Mouse (Mus musculus) hindbrain, embryonic 15.5 days (tissue): ENCODE measurements around the gene Qprt. TPM values are rescaled to one million over a fixed set of nuclear protein-coding genes. Genes with fewer than 3 reads are reported as not detected.

Source experiments
- ATAC-seq: fragments of 200-750 bp; cut with Nextera tagmentation; 2 replicates; pipeline ENCODE4 v1.8.0; 2017; ENCODE audit warnings: low read depth, moderate number of reproducible peaks, moderate TSS enrichment; ENCODE audit not compliant: low FRiP score
- H3K27ac ChIP-seq: fragments of 300-500 bp; sonication (generic); replicated peaks from 2 replicates; pipeline ENCODE4 v1.5.1; 2015; ENCODE audit warnings: mild to moderate bottlenecking, inconsistent platforms
- H3K27me3 ChIP-seq: fragments of 300-500 bp; sonication (generic); 2 replicates; pipeline ENCODE4 v1.6.1; 2015; ENCODE audit warnings: control low read depth, inconsistent platforms
- H3K36me3 ChIP-seq: fragments of 300-500 bp; sonication (generic); 2 replicates; pipeline ENCODE4 v1.6.1; 2015; ENCODE audit warnings: control low read depth, inconsistent platforms
- H3K4me1 ChIP-seq: fragments of 300-500 bp; sonication (generic); replicated peaks from 2 replicates; pipeline ENCODE4 v1.6.1; 2015; ENCODE audit warnings: control low read depth, inconsistent platforms
- H3K4me2 ChIP-seq: fragments of 300-500 bp; sonication (generic); 2 replicates; pipeline ENCODE4 v1.6.1; 2015; ENCODE audit warnings: moderate library complexity, mild to moderate bottlenecking, inconsistent platforms
- H3K4me3 ChIP-seq: fragments of 300-500 bp; sonication (generic); 2 replicates; pipeline ENCODE4 v1.5.1; 2015; ENCODE audit warnings: mild to moderate bottlenecking, inconsistent platforms
- H3K9ac ChIP-seq: fragments of 300-500 bp; sonication (generic); 2 replicates; pipeline ENCODE4 v1.6.1; 2015; ENCODE audit warnings: inconsistent platforms
- H3K9me3 ChIP-seq: fragments of 300-500 bp; sonication (generic); 2 replicates; pipeline ENCODE4 v1.6.1; 2016; ENCODE audit warnings: control low read depth, inconsistent platforms
- WGBS: fragments of 180-500 bp; shearing (Covaris S2); methylation state at CpG from one replicate; pipeline ENCODE4 v1.1.7; 2015; 5-methylcytosine and 5-hydroxymethylcytosine counted together
- polyA plus RNA-seq: library from polyadenylated mRNA; unstranded; fragments of >200 nt; fragmentation: Nextera tagmentation; extraction: Ambion mirVana; gene quantifications from 2 replicates; pipeline ENCODE4 v1.2.1, GENCODE M21; 2015

Gene Qprt
- polyA plus RNA-seq, 1 experiment from 2014 or later: 0.70 TPM

- no peaks in the 10 kb centered on the region for H3K27me3 ChIP-seq
- no peaks in the 10 kb centered on the region for H3K9me3 ChIP-seq
- no peak overlapping the region for H3K27ac ChIP-seq
- no peak overlapping the region for H3K4me3 ChIP-seq
- H3K4me1 ChIP-seq: no peaks in the 10 kb centered on the region
- H3K36me3 ChIP-seq: no peaks in the 10 kb centered on the region
- H3K4me2 ChIP-seq: no peak overlapping the region
- H3K9ac ChIP-seq: no peak overlapping the region
- no peak for ATAC-seq
- WGBS: 77% methylated on average over 4 of the region's 4 CpGs
These were observed 51.1 kb downstream of the Qprt start for GRCm38 (mm10) chr7:127070871-127071413.

GRCm38 (mm10) chr7:127066317-127066716, 55.7 kb downstream of the Qprt start:
- Histone ChIP-seq H3K4me1 (no peaks in the 10 kb centered on the region), H3K4me3 (no peak overlapping the region), H3K9me3 (no peaks in the 10 kb centered on the region), H3K4me2 (no peak overlapping the region), H3K9ac (no peak overlapping the region), H3K36me3 (no peaks in the 10 kb centered on the region), H3K27me3 (no peaks in the 10 kb centered on the region), H3K27ac (no peak overlapping the region)
- WGBS: 80% methylated on average over 4 of the region's 4 CpGs
- no peak for ATAC-seq

DNA sequence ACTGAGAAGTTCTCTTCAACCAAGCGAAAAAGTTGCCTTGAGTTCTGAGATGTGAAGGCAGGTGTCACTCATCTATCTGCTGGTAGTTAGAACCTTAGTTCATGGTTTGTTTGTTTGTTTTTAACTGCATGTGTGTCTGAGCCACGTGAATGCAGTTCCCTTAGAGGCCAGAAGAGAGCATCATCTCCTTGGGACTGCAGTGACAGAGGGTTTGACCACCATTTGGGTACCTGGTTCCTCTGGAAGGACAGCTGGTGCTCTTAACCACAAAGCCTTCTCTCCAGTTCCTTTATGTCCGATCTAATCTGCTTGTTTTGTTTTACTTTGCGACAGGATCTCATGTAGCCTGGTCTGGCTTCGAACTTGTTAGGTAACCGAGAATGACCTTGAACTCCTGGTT, 56.5 kb downstream of the Qprt start:
- H3K9me3 ChIP-seq: no peaks in the 10 kb centered on the region
- no peak for ATAC-seq
- no peaks in the 10 kb centered on the region for H3K27me3 ChIP-seq
- H3K4me2 ChIP-seq: no peak overlapping the region
- H3K4me3 ChIP-seq: no peak overlapping the region
- no peak overlapping the region for H3K9ac ChIP-seq
- H3K36me3 ChIP-seq: no peaks in the 10 kb centered on the region
- H3K27ac ChIP-seq: no peak overlapping the region
- no peaks in the 10 kb centered on the region for H3K4me1 ChIP-seq
- WGBS: 87% methylated on average over 6 of the region's 6 CpGs

Other genes with a start within 250 kb of the Qprt start
- 56.2 and 58.1 TPM in 2 replicates for gene Taok2, start 237.5 kb downstream of the Qprt start, polyA plus RNA-seq
- 28.6 and 30.4 TPM in 2 replicates for gene Tmem219, start 199.3 kb downstream of the Qprt start, polyA plus RNA-seq
- gene Kctd13, start 193.3 kb downstream of the Qprt start, polyA plus RNA-seq: 118 and 130 TPM in 2 replicates
- 9.8 and 10.1 TPM in 2 replicates for gene Asphd1, start 172.6 kb downstream of the Qprt start, polyA plus RNA-seq
- 49.3 and 55.9 TPM in 2 replicates for gene Sez6l2, start 171.7 kb downstream of the Qprt start, polyA plus RNA-seq
- gene Cdipt, start 146.3 kb downstream of the Qprt start, polyA plus RNA-seq: 131 and 140 TPM in 2 replicates
- 0.67 and 1.4 TPM in 2 replicates for gene Cdiptos, start 146.1 kb downstream of the Qprt start, polyA plus RNA-seq
- 4.8 and 5.5 TPM in 2 replicates for gene Mvp, start 107.6 kb downstream of the Qprt start, polyA plus RNA-seq
- 0.28 TPM in 1 of 2 replicates, not detected in the other for gene Pagr1b, start 105.7 kb downstream of the Qprt start, polyA plus RNA-seq
- 28.1 and 46.9 TPM in 2 replicates for gene Pagr1a, start 104.9 kb downstream of the Qprt start, polyA plus RNA-seq
- 63.3 and 77.5 TPM in 2 replicates for gene Gm42742, start 101.1 kb downstream of the Qprt start, polyA plus RNA-seq
- 54.2 and 62.4 TPM in 2 replicates for gene Prrt2, start 101.0 kb downstream of the Qprt start, polyA plus RNA-seq
- gene Maz, start 95.2 kb downstream of the Qprt start, polyA plus RNA-seq: 84.0 and 87.3 TPM in 2 replicates
- 26.1 and 31.7 TPM in 2 replicates for gene Kif22, start 79.8 kb downstream of the Qprt start, polyA plus RNA-seq
- not detected in 2 replicates for gene Zg16, start 34.9 kb downstream of the Qprt start, polyA plus RNA-seq
- gene AI467606, start 30.9 kb downstream of the Qprt start, polyA plus RNA-seq: 2.0 and 3.3 TPM in 2 replicates
- 0.05 and 0.06 TPM in 2 replicates for gene Spn, start 15.6 kb upstream of the Qprt start, polyA plus RNA-seq
- 72.1 and 72.3 TPM in 2 replicates for gene Cd2bp2, start 73.8 kb upstream of the Qprt start, polyA plus RNA-seq
- 37.2 and 38.8 TPM in 2 replicates for gene Tbc1d10b, start 86.2 kb upstream of the Qprt start, polyA plus RNA-seq
- 4.9 and 5.0 TPM in 2 replicates for gene Mylpf, start 86.7 kb upstream of the Qprt start, polyA plus RNA-seq
- 51.9 and 56.2 TPM in 2 replicates for gene Zfp553, start 110.8 kb upstream of the Qprt start, polyA plus RNA-seq
- gene Sept1, start 110.9 kb upstream of the Qprt start, polyA plus RNA-seq: 18.4 and 19.3 TPM in 2 replicates
- 72.0 and 80.9 TPM in 2 replicates for gene Zfp771, start 122.0 kb upstream of the Qprt start, polyA plus RNA-seq
- gene Dctpp1, start 138.5 kb upstream of the Qprt start, polyA plus RNA-seq: 122 TPM in 2 replicates
- 61.5 and 63.7 TPM in 2 replicates for gene Sephs2, start 151.8 kb upstream of the Qprt start, polyA plus RNA-seq
- gene Itgal, start 174.0 kb upstream of the Qprt start, polyA plus RNA-seq: 0.17 and 0.39 TPM in 2 replicates
- 17.7 and 20.4 TPM in 2 replicates for gene Zfp768, start 223.4 kb upstream of the Qprt start, polyA plus RNA-seq